12 mouse cellular contexts compared by ENCODE assay signal in the genomic region with DNA sequence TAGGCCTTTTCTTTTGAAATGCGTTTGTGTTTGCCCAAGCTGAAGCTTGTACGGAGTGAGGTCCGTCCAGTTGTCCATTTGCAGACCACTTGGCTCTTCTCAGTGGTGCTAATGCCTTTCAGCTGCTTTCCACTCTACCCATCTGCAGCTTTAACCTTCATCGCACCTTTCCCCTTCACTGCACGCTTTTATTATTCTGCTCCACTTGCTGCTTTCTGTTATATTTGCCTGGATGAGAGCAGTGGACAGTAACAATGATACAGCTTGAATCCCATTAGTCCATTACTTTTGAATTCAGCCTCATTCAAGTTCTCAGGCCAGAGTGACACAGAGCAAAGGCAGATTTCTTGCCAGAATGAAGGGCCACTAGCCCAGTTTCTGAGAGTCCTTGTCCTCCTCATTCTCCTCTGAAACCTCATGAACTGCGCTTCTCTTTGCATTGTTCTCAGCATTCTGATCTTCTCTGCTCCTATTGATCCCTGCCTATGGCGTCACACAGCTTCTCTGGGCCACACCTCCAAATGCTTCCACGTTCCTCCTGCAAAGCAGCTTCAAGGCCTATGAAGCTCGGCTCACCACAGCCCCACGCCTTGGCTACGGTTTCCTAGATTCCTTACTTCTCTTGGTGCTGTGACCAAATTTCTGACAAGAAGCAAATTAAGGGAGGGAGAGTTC. TPM values are rescaled to one million over a fixed set of nuclear protein-coding genes. Genes with fewer than 3 reads are reported as not detected.
DNase-seq lines count a peak whose midpoint lies in the region; ATAC-seq lines count a peak whose summit lies in the region.
"Had no signal": no experiment of that assay in that cellular context is flagged by ENCODE, and none has a peak within 500 bp of the region (broad histone marks: within the 10 kb centered on the region; RNA-seq: fewer than 3 reads in every experiment).

No protein-coding gene starts in this region.

- no peak overlapping the region for H3K27ac ChIP-seq in embryonic facial prominence, embryonic 12.5 days
- no peak overlapping the region for H3K27ac ChIP-seq in midbrain, embryonic 13.5 days
- H3K27ac ChIP-seq: layer of hippocampus, adult 2 months; limb, embryonic 12.5 days; neural tube, embryonic 12.5 days had no signal

- 39% methylated on average over 11 of the region's 11 CpGs for WGBS in embryonic facial prominence, embryonic 12.5 days
- 38% methylated on average over 11 of the region's 11 CpGs for WGBS in midbrain, embryonic 13.5 days

- H3K36me3 ChIP-seq in embryonic facial prominence, embryonic 12.5 days = no peaks in the 10 kb centered on the region
- no peaks in the 10 kb centered on the region for H3K36me3 ChIP-seq in midbrain, embryonic 13.5 days
- H3K36me3 ChIP-seq: limb, embryonic 12.5 days; neural tube, embryonic 12.5 days had no signal

- H3K9ac ChIP-seq in embryonic facial prominence, embryonic 12.5 days = no peak overlapping the region
- no peak overlapping the region for H3K9ac ChIP-seq in midbrain, embryonic 13.5 days (replicated peaks)
- H3K9ac ChIP-seq: limb, embryonic 12.5 days; neural tube, embryonic 12.5 days had no signal

- peaks cover 8% of the 10 kb centered on the region; the same call in 1 of the 2 replicates for H3K4me1 ChIP-seq in embryonic facial prominence, embryonic 12.5 days
- no peaks in the 10 kb centered on the region for H3K4me1 ChIP-seq in midbrain, embryonic 13.5 days (replicated peaks)

- H3K9me3 ChIP-seq in embryonic facial prominence, embryonic 12.5 days = no peaks in the 10 kb centered on the region
- H3K9me3 ChIP-seq in midbrain, embryonic 13.5 days = no peaks in the 10 kb centered on the region
- H3K9me3 ChIP-seq: limb, embryonic 12.5 days; neural tube, embryonic 12.5 days had no signal

- ATAC-seq in cerebellum, adult (ENCODE audit: insufficient number of reproducible peaks, low FRiP score, low TSS enrichment) = 0 out of 2 replicates have a peak, but pooled peaks have one; percentile 23
- ATAC-seq in embryonic facial prominence, embryonic 12.5 days (ENCODE audit: insufficient number of reproducible peaks, insufficient read depth, low FRiP score, low TSS enrichment) = 0 out of 2 replicates have a peak, but pooled peaks have one; percentile 10
- ATAC-seq in midbrain, embryonic 13.5 days = peak; percentile 24; the same call in 1 of the 2 replicates
- ATAC-seq: lung, postnatal 0 days had no signal

- peak; percentile 14 for DNase-seq in cerebellum, adult 8-10 months
- no peak for DNase-seq in yolk sac, embryonic 10.5 days (ENCODE audit: low spot score)
- DNase-seq in heart, adult 18-20 months = no peak
- DNase-seq in kidney, postnatal 36 days = no peak
- DNase-seq: kidney, adult 11 months had no signal

- no peaks in the 10 kb centered on the region for H3K27me3 ChIP-seq in embryonic facial prominence, embryonic 12.5 days
- H3K27me3 ChIP-seq in midbrain, embryonic 13.5 days = no peaks in the 10 kb centered on the region
- H3K27me3 ChIP-seq: limb, embryonic 12.5 days; neural tube, embryonic 12.5 days had no signal

- H3K4me2 ChIP-seq in embryonic facial prominence, embryonic 12.5 days (replicated peaks) = no peak overlapping the region
- H3K4me2 ChIP-seq in midbrain, embryonic 13.5 days (replicated peaks) = no peak overlapping the region
- H3K4me2 ChIP-seq: limb, embryonic 12.5 days; neural tube, embryonic 12.5 days had no signal

- no peak overlapping the region for H3K4me3 ChIP-seq in embryonic facial prominence, embryonic 12.5 days
- no peak overlapping the region for H3K4me3 ChIP-seq in midbrain, embryonic 13.5 days (replicated peaks)
- H3K4me3 ChIP-seq: layer of hippocampus, adult 2 months; limb, embryonic 12.5 days; neural tube, embryonic 12.5 days had no signal

RNA-seq across cellular contexts. Expression of gene Krba1, which starts 28.9 kb away (rescaled TPM):
- 30.2 and 31.3 TPM in 2 replicates for polyA plus RNA-seq in embryonic facial prominence, embryonic 12.5 days (2016; fragmentation: Nextera tagmentation; extraction: Ambion mirVana)
- 28.7 and 29.0 TPM in 2 replicates for polyA plus RNA-seq in midbrain, embryonic 13.5 days (2015; fragmentation: Nextera tagmentation; extraction: Ambion mirVana)
- total RNA-seq in heart, adult 18-20 months (2021) = 10 to 100 TPM; 14.4 to 18.6 TPM
